Mouse (Mus musculus): ENCODE measurements around the gene Tnp1. TPM values are rescaled to one million over a fixed set of nuclear protein-coding genes. Genes with fewer than 3 reads are reported as not detected.

Tnp1 gene
- polyA plus RNA-seq, 1 experiment, result not detected

GRCm38 (mm10) chr1:73001961-73002360 is 13.7 kb downstream of the Tnp1 start:
- H3K27ac ChIP-seq (ENCODE audit: insufficient read depth, low read length), result no peak overlapping the region
- no peaks in the 10 kb centered on the region; the same call in 1 of the 2 replicates for H3K27me3 ChIP-seq (ENCODE audit: control insufficient read depth, insufficient read depth, low read length, poor library complexity, severe bottlenecking)
- no peak overlapping the region for H3K4me3 ChIP-seq (ENCODE audit: low read depth, low read length)
- no peaks in the 10 kb centered on the region; the same call in 1 of the 2 replicates for H3K9me3 ChIP-seq (replicated peaks; ENCODE audit: control insufficient read depth, insufficient read depth, low read length, poor library complexity, severe bottlenecking)
- no peaks in the 10 kb centered on the region for H3K36me3 ChIP-seq (ENCODE audit: control insufficient read depth, insufficient read depth, low read length, poor library complexity, severe bottlenecking)
- H3K9ac ChIP-seq (ENCODE audit: low read depth, poor library complexity, severe bottlenecking), result no peak overlapping the region
- TF ChIP-seq CTCF (IDR thresholded peaks at IDR 0.05; ENCODE audit: low read depth, low read length) (no peak), POLR2A (IDR thresholded peaks at IDR 0.05; ENCODE audit: insufficient read depth, low read length) (no peak), EP300 (IDR thresholded peaks at IDR 0.05; ENCODE audit: insufficient read depth, low read depth, low read length) (no peak)
- H3K4me1 ChIP-seq (ENCODE audit: control insufficient read depth, insufficient read depth, low read length), result no peaks in the 10 kb centered on the region

GRCm38 (mm10) chr1:72994751-72995528 is 20.8 kb downstream of the Tnp1 start:
- Histone ChIP-seq H3K36me3 (ENCODE audit: control insufficient read depth, insufficient read depth, low read length, poor library complexity, severe bottlenecking) (no peaks in the 10 kb centered on the region), H3K9me3 (replicated peaks; ENCODE audit: control insufficient read depth, insufficient read depth, low read length, poor library complexity, severe bottlenecking) (no peaks in the 10 kb centered on the region), H3K27ac (ENCODE audit: insufficient read depth, low read length) (no peak overlapping the region), H3K27me3 (ENCODE audit: control insufficient read depth, insufficient read depth, low read length, poor library complexity, severe bottlenecking) (no peaks in the 10 kb centered on the region; the same call in 1 of the 2 replicates), H3K4me1 (ENCODE audit: control insufficient read depth, insufficient read depth, low read length) (no peaks in the 10 kb centered on the region), H3K4me3 (ENCODE audit: low read depth, low read length) (no peak overlapping the region), H3K9ac (ENCODE audit: low read depth, poor library complexity, severe bottlenecking) (no peak overlapping the region)
- TF ChIP-seq POLR2A (IDR thresholded peaks at IDR 0.05; ENCODE audit: insufficient read depth, low read length) (no peak), EP300 (IDR thresholded peaks at IDR 0.05; ENCODE audit: insufficient read depth, low read depth, low read length) (no peak), CTCF (IDR thresholded peaks at IDR 0.05; ENCODE audit: low read depth, low read length) (no peak)

GRCm38 (mm10) chr1:72992944-72993464 is 22.7 kb downstream of the Tnp1 start:
- H3K4me1 ChIP-seq (ENCODE audit: control insufficient read depth, insufficient read depth, low read length), result no peaks in the 10 kb centered on the region
- H3K27ac ChIP-seq (ENCODE audit: insufficient read depth, low read length), result no peak overlapping the region
- H3K36me3 ChIP-seq (ENCODE audit: control insufficient read depth, insufficient read depth, low read length, poor library complexity, severe bottlenecking), result no peaks in the 10 kb centered on the region
- H3K9me3 ChIP-seq (replicated peaks; ENCODE audit: control insufficient read depth, insufficient read depth, low read length, poor library complexity, severe bottlenecking), result no peaks in the 10 kb centered on the region
- no peak overlapping the region for H3K4me3 ChIP-seq (ENCODE audit: low read depth, low read length)
- TF ChIP-seq POLR2A (IDR thresholded peaks at IDR 0.05; ENCODE audit: insufficient read depth, low read length) (no peak), CTCF (IDR thresholded peaks at IDR 0.05; ENCODE audit: low read depth, low read length) (no peak), EP300 (IDR thresholded peaks at IDR 0.05; ENCODE audit: insufficient read depth, low read depth, low read length) (no peak)
- no peaks in the 10 kb centered on the region; the same call in 1 of the 2 replicates for H3K27me3 ChIP-seq (ENCODE audit: control insufficient read depth, insufficient read depth, low read length, poor library complexity, severe bottlenecking)
- H3K9ac ChIP-seq (ENCODE audit: low read depth, poor library complexity, severe bottlenecking), result no peak overlapping the region

GRCm38 (mm10) chr1:72992209-72992608 is 23.5 kb downstream of the Tnp1 start:
- no peaks in the 10 kb centered on the region for H3K36me3 ChIP-seq (ENCODE audit: control insufficient read depth, insufficient read depth, low read length, poor library complexity, severe bottlenecking)
- H3K27me3 ChIP-seq (ENCODE audit: control insufficient read depth, insufficient read depth, low read length, poor library complexity, severe bottlenecking), result no peaks in the 10 kb centered on the region

GRCm38 (mm10) chr1:72988904-72989303 is 26.8 kb downstream of the Tnp1 start:
- Histone ChIP-seq H3K9ac (ENCODE audit: low read depth, poor library complexity, severe bottlenecking) (no peak overlapping the region), H3K9me3 (replicated peaks; ENCODE audit: control insufficient read depth, insufficient read depth, low read length, poor library complexity, severe bottlenecking) (no peaks in the 10 kb centered on the region), H3K36me3 (ENCODE audit: control insufficient read depth, insufficient read depth, low read length, poor library complexity, severe bottlenecking) (no peaks in the 10 kb centered on the region), H3K27me3 (ENCODE audit: control insufficient read depth, insufficient read depth, low read length, poor library complexity, severe bottlenecking) (no peaks in the 10 kb centered on the region), H3K4me3 (ENCODE audit: low read depth, low read length) (no peak overlapping the region), H3K27ac (ENCODE audit: insufficient read depth, low read length) (no peak overlapping the region), H3K4me1 (ENCODE audit: control insufficient read depth, insufficient read depth, low read length) (no peaks in the 10 kb centered on the region)
- no peak for TF ChIP-seq EP300 (IDR thresholded peaks at IDR 0.05; ENCODE audit: insufficient read depth, low read depth, low read length)

More at GRCm38 (mm10) chr1:72992209-72992608, 23.5 kb downstream of the Tnp1 start:
- TF ChIP-seq POLR2A (IDR thresholded peaks at IDR 0.05; ENCODE audit: insufficient read depth, low read length) (no peak), EP300 (IDR thresholded peaks at IDR 0.05; ENCODE audit: insufficient read depth, low read depth, low read length) (no peak), CTCF (IDR thresholded peaks at IDR 0.05; ENCODE audit: low read depth, low read length) (no peak)
- Histone ChIP-seq H3K4me3 (ENCODE audit: low read depth, low read length) (no peak overlapping the region), H3K4me1 (ENCODE audit: control insufficient read depth, insufficient read depth, low read length) (no peaks in the 10 kb centered on the region), H3K27ac (ENCODE audit: insufficient read depth, low read length) (no peak overlapping the region), H3K9me3 (replicated peaks; ENCODE audit: control insufficient read depth, insufficient read depth, low read length, poor library complexity, severe bottlenecking) (no peaks in the 10 kb centered on the region), H3K9ac (ENCODE audit: low read depth, poor library complexity, severe bottlenecking) (no peak overlapping the region)

- H3K36me3 ChIP-seq (ENCODE audit: control insufficient read depth, insufficient read depth, low read length, poor library complexity, severe bottlenecking), result no peaks in the 10 kb centered on the region
- no peak overlapping the region for H3K27ac ChIP-seq (ENCODE audit: insufficient read depth, low read length)
- H3K4me3 ChIP-seq (ENCODE audit: low read depth, low read length), result no peak overlapping the region
- no peaks in the 10 kb centered on the region for H3K27me3 ChIP-seq (ENCODE audit: control insufficient read depth, insufficient read depth, low read length, poor library complexity, severe bottlenecking)
- TF ChIP-seq EP300 (IDR thresholded peaks at IDR 0.05; ENCODE audit: insufficient read depth, low read depth, low read length) (no peak), CTCF (IDR thresholded peaks at IDR 0.05; ENCODE audit: low read depth, low read length) (no peak), POLR2A (IDR thresholded peaks at IDR 0.05; ENCODE audit: insufficient read depth, low read length) (no peak)
- no peaks in the 10 kb centered on the region for H3K4me1 ChIP-seq (ENCODE audit: control insufficient read depth, insufficient read depth, low read length)
- H3K9ac ChIP-seq (ENCODE audit: low read depth, poor library complexity, severe bottlenecking), result no peak overlapping the region
- no peaks in the 10 kb centered on the region for H3K9me3 ChIP-seq (replicated peaks; ENCODE audit: control insufficient read depth, insufficient read depth, low read length, poor library complexity, severe bottlenecking)
These were observed 29.0 kb downstream of the Tnp1 start for GRCm38 (mm10) chr1:72986715-72987114.
